Mouse (Mus musculus): ENCODE measurements around the gene Amph. TPM values are rescaled to one million over a fixed set of nuclear protein-coding genes. Genes with fewer than 3 reads are reported as not detected.

The Amph gene
- total and polyA plus RNA-seq, 3 experiments = 0.94 to 1.3 (median 1.1) TPM

DNA sequence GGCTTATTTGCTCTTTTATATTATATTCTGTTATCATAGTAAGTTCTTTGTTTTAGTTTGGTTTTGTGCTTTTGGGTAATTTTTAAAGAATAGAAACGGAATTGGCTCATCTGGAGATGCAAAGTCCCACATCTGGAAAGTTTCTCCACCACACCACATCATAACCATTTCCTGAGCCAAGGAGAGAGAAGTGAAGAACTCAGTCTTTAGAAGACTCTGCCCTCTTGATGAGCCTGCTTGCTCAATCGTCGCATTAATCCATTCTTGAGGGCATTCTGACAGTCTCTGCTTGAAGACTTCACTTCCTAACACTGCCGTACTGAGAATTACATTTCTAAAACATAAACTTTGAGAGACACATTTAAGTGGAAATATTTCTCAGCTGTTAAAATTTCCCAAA lies 133.9 kb downstream of the Amph start:
- Histone ChIP-seq H3K4me1 (ENCODE audit: control insufficient read depth, insufficient read depth, low read length) (no peaks in the 10 kb centered on the region), H3K36me3 (ENCODE audit: control insufficient read depth, insufficient read depth, low read length) (no peaks in the 10 kb centered on the region), H3K27me3 (ENCODE audit: control insufficient read depth, insufficient read depth, low read length) (no peaks in the 10 kb centered on the region), H3K4me3 (no peak overlapping the region), H3K79me2 (replicated peaks; ENCODE audit: control insufficient read depth, insufficient read depth, low read length) (no peaks in the 10 kb centered on the region), H3K9ac (ENCODE audit: low read depth, low read length) (no peak overlapping the region), H3K27ac (no peak overlapping the region)
- intact Hi-C loops (cut with DNase I) = no loop called here
- TF ChIP-seq EP300 (IDR thresholded peaks at IDR 0.05; ENCODE audit: insufficient read depth, low read depth, low read length) (no peak), POLR2A (IDR thresholded peaks at IDR 0.05; ENCODE audit: insufficient read depth, low read depth, low read length) (no peak), CTCF (IDR thresholded peaks at IDR 0.05) (no peak)
- no peak for DNase-seq
- WGBS = 83% methylated on average over 4 of the region's 4 CpGs

DNA sequence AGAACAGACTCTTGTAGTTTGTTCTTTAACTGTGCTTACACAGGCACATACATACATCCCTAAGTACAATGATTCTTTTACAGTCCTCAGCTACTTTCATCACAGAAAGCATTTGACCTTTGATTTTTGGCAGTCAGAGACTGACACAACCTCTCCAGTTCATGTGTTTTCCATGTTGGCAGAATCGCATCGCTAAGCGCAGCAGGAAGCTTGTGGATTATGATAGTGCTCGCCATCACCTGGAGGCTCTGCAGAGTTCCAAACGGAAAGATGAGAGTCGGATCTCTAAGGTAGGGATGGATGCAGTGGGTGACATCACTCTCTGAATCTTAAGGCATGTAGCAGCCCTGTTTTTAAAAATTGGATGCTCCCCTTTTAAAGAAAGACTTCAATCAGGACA lies 146.6 kb downstream of the Amph start:
- Histone ChIP-seq H3K79me2 (replicated peaks; ENCODE audit: control insufficient read depth, insufficient read depth, low read length) (no peaks in the 10 kb centered on the region), H3K4me3 (no peak overlapping the region), H3K27me3 (ENCODE audit: control insufficient read depth, insufficient read depth, low read length) (no peaks in the 10 kb centered on the region), H3K9ac (ENCODE audit: low read depth, low read length) (no peak overlapping the region), H3K27ac (no peak overlapping the region), H3K36me3 (ENCODE audit: control insufficient read depth, insufficient read depth, low read length) (no peaks in the 10 kb centered on the region), H3K4me1 (ENCODE audit: control insufficient read depth, insufficient read depth, low read length) (no peaks in the 10 kb centered on the region)
- TF ChIP-seq POLR2A (IDR thresholded peaks at IDR 0.05; ENCODE audit: insufficient read depth, low read depth, low read length) (no peak), CTCF (IDR thresholded peaks at IDR 0.05) (no peak), EP300 (IDR thresholded peaks at IDR 0.05; ENCODE audit: insufficient read depth, low read depth, low read length) (no peak)
- intact Hi-C loops (cut with DNase I) = no loop called here
- DNase-seq = no peak
- WGBS = 83% methylated on average over 6 of the region's 6 CpGs

GRCm38 (mm10) chr13:19097117-19097516 lies 149.1 kb downstream of the Amph start:
- no peaks in the 10 kb centered on the region for H3K4me1 ChIP-seq (ENCODE audit: control insufficient read depth, insufficient read depth, low read length)
- WGBS = 76% methylated on average over 4 of the region's 4 CpGs
- intact Hi-C loops (cut with DNase I) = no loop called here
- H3K4me3 ChIP-seq = no peak overlapping the region
- DNase-seq = no peak
- TF ChIP-seq CTCF (IDR thresholded peaks at IDR 0.05) = no peak
- TF ChIP-seq EP300 (IDR thresholded peaks at IDR 0.05; ENCODE audit: insufficient read depth, low read depth, low read length) = no peak
- no peak for TF ChIP-seq POLR2A (IDR thresholded peaks at IDR 0.05; ENCODE audit: insufficient read depth, low read depth, low read length)
- H3K79me2 ChIP-seq (replicated peaks; ENCODE audit: control insufficient read depth, insufficient read depth, low read length) = no peaks in the 10 kb centered on the region
- H3K27ac ChIP-seq = no peak overlapping the region
- no peaks in the 10 kb centered on the region for H3K36me3 ChIP-seq (ENCODE audit: control insufficient read depth, insufficient read depth, low read length)
- no peak overlapping the region for H3K9ac ChIP-seq (ENCODE audit: low read depth, low read length)
- H3K27me3 ChIP-seq (ENCODE audit: control insufficient read depth, insufficient read depth, low read length) = no peaks in the 10 kb centered on the region

DNA sequence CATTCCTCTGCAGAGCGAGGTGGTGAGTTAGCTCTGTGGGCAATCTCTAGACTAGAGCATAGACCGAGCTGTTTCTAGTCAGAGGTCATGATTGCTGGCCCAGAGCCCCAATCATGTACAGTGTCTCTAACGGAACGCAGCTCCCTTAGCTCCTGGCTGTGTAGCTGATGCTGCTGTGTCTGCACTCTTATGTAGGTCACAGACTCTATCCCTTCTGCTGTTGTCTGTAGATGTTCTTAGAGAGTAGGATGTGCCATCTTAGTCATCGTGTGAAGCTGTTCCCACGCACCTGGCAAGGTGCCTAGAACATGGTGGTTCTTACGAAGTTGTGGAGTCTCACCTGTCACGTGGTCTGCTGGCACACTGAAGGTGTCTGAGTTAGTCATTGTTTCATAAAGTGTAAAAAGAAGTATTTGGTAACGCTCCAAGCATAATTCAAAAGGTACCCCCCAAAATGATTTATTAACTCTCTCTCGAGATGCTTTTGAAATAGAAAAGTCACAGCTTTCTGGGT lies 153.9 kb downstream of the Amph start:
- intact Hi-C loops (cut with DNase I) = loop anchor here (10.0 kb wide), 1 partner anchor 157 kb away; the partner anchor contains the start of gene Amph
- H3K36me3 ChIP-seq (ENCODE audit: control insufficient read depth, insufficient read depth, low read length) = no peaks in the 10 kb centered on the region
- no peaks in the 10 kb centered on the region for H3K4me1 ChIP-seq (ENCODE audit: control insufficient read depth, insufficient read depth, low read length)
- no peak for DNase-seq
- 79% methylated on average over 10 of the region's 10 CpGs for WGBS
- H3K79me2 ChIP-seq (replicated peaks; ENCODE audit: control insufficient read depth, insufficient read depth, low read length) = no peaks in the 10 kb centered on the region
- H3K27ac ChIP-seq = no peak overlapping the region
- H3K9ac ChIP-seq (ENCODE audit: low read depth, low read length) = no peak overlapping the region
- H3K4me3 ChIP-seq = no peak overlapping the region
- H3K27me3 ChIP-seq (ENCODE audit: control insufficient read depth, insufficient read depth, low read length) = no peaks in the 10 kb centered on the region
- TF ChIP-seq POLR2A (IDR thresholded peaks at IDR 0.05; ENCODE audit: insufficient read depth, low read depth, low read length) = no peak
- TF ChIP-seq CTCF (IDR thresholded peaks at IDR 0.05) = no peak
- no peak for TF ChIP-seq EP300 (IDR thresholded peaks at IDR 0.05; ENCODE audit: insufficient read depth, low read depth, low read length)

DNA sequence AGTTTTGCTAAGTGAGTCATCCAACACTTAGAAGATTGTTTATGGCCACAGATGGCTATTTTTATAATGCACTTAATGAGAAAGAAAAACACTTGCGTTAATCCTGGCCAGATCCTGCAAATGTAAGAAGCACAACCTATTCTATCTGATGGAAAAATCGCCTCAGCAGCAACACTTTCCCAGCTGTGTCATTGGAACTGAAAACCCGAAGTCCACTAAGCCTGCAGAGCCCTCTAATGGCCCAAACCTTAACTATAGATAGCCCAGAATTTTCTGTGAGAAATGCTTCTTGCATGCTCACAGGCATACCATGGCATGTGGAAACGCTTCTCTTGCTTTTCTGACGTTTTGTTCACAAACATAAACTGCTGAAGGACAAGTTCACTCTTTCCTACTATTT lies 158.4 kb downstream of the Amph start:
- Histone ChIP-seq H3K36me3 (ENCODE audit: control insufficient read depth, insufficient read depth, low read length) (no peaks in the 10 kb centered on the region), H3K4me3 (no peak overlapping the region), H3K79me2 (replicated peaks; ENCODE audit: control insufficient read depth, insufficient read depth, low read length) (no peaks in the 10 kb centered on the region), H3K27me3 (ENCODE audit: control insufficient read depth, insufficient read depth, low read length) (no peaks in the 10 kb centered on the region), H3K9ac (ENCODE audit: low read depth, low read length) (no peak overlapping the region), H3K4me1 (ENCODE audit: control insufficient read depth, insufficient read depth, low read length) (no peaks in the 10 kb centered on the region), H3K27ac (no peak overlapping the region)
- TF ChIP-seq EP300 (IDR thresholded peaks at IDR 0.05; ENCODE audit: insufficient read depth, low read depth, low read length) (no peak), CTCF (IDR thresholded peaks at IDR 0.05) (peak; percentile 52), POLR2A (IDR thresholded peaks at IDR 0.05; ENCODE audit: insufficient read depth, low read depth, low read length) (no peak)
- no peak for DNase-seq
- intact Hi-C loops (cut with DNase I) = loop anchor here (2.0 to 10.0 kb wide), 2 partner anchors 162 to 238 kb away; partner anchors contain the start of gene Amph
- whole genome bisulfite sequencing = 28% methylated on average over 5 of the region's 5 CpGs

DNA sequence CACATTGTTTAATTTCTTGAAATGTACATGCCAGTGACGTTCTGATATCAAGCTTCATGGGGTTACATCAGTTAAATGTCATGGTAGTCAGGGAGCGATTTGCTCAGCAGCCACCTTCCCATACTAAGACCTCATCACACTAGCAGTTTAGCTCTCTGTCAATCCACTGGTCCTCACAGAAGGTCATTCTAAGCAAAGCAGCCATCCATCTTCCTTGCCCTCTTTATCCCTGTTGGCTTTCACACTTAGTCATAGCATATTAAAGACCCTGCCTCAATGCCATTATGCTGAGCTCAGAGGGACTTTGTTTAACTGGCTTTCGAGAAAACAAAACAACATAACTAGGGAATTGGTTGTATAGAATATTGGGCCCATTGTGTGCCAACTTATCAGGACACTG lies 161.3 kb downstream of the Amph start:
- intact Hi-C loops (cut with DNase I) = loop anchor here (10.0 kb wide), 1 partner anchor 165 kb away; the partner anchor contains the start of gene Amph
- TF ChIP-seq POLR2A (IDR thresholded peaks at IDR 0.05; ENCODE audit: insufficient read depth, low read depth, low read length) = no peak
- TF ChIP-seq EP300 (IDR thresholded peaks at IDR 0.05; ENCODE audit: insufficient read depth, low read depth, low read length) = no peak
- Histone ChIP-seq H3K79me2 (replicated peaks; ENCODE audit: control insufficient read depth, insufficient read depth, low read length) (no peaks in the 10 kb centered on the region), H3K27me3 (ENCODE audit: control insufficient read depth, insufficient read depth, low read length) (no peaks in the 10 kb centered on the region), H3K4me3 (no peak overlapping the region), H3K27ac (no peak overlapping the region), H3K36me3 (ENCODE audit: control insufficient read depth, insufficient read depth, low read length) (no peaks in the 10 kb centered on the region), H3K4me1 (ENCODE audit: control insufficient read depth, insufficient read depth, low read length) (no peaks in the 10 kb centered on the region), H3K9ac (ENCODE audit: low read depth, low read length) (no peak overlapping the region)
- WGBS = 45% methylated on average over 3 of the region's 3 CpGs
- no peak for DNase-seq
